Mouse (Mus musculus) lung, postnatal 10 days (tissue): Measurements from ENCODE around the gene Irs2.

Source experiments
- DNase-seq: peaks from one replicate; pipeline ENCODE4 v3.0.0; 2021

The Irs2 gene

DNA sequence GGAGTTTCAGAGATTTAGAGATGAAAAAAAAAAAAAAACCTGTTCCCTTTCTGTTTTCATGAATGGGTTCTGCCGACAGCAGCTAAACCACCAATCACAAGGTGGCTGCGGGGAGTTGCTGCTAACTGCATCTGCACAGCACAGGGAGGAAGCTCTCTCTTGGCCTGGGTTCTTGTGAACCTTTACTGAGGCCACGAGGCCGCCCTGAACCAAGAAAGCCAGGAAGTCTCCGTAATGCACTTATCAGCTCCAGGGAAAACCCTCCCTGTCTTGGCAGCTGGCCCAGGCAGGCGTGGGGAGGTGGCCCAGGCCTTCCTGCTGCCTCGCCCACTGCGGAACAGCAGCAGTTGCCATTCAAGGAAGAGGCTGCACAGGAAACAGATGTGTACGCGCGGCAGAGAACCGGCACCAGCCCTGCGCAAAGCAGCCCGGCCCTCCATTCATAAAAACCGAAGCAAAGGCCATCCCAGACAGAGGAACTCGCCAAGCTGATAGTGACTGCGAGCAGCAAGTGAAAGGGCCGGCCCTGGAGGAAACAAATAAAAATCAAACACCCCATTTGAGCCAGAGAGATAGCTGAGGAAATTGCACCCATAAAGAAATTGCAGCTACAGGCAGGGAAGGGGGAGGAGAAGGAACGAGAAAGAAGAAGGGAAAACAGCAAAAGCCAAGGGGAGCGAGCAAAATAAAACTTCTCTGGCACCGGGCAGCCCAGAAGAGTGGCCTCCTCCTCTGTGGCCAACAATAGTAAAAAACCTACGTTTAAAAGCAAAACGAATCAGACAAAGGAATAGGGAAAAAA, 62.1 kb downstream of the Irs2 start:
- DNase-seq: peak; percentile 98

DNA sequence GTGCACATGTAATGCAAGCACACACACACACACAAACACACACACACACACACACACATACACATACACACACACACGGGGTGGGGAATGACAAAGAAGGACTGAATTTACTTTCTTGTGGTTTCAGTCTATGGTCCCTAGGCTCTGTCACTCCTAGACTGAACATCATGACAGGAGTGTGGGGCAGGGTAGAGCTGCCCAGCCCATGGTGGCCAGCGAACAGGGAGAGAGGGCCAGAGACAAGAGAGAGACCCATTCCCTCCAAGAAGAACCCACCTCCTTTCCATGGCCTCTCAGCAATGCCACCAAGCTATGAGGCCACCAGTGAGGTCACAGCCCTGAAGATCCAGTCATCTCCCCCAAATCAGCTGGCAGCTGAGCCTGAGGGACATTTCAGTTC, 62.8 kb downstream of the Irs2 start:
- no peak for DNase-seq

DNA sequence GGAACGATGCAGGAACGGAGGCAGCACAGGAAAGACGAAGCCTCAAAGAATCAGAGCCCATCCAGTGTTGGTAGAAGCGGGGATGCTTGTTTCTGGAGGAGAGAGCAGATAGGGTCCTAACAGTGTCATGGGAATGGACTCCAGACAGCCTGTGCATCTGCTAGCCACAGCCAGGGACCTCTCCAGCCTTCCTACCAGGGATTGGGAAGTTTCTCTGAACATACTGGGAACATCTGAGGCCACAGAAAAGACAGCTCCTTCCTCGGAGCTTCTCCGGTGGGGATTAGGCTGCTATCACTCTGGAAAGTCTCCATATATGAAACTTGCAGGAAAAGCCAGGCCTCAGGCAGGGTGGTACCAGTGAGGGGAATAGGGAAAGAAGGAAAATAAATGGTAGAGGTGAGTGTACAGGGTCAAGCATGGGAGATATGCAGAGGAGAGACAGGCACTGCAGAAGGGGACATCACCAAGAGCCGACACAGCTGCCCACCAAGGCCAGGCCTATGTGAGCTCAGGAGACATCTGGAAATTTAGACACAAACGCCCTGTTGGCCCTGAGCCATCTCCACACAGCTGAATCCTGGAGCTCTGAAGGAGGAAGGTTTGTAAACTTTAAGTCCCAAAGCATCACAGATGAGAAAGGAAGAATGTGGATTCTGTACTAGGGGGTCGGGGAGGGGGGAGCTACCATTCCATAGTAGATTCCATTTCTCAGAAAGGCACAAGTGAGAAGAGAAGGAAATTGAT, 64.8 kb downstream of the Irs2 start:
- no peak for DNase-seq

DNA sequence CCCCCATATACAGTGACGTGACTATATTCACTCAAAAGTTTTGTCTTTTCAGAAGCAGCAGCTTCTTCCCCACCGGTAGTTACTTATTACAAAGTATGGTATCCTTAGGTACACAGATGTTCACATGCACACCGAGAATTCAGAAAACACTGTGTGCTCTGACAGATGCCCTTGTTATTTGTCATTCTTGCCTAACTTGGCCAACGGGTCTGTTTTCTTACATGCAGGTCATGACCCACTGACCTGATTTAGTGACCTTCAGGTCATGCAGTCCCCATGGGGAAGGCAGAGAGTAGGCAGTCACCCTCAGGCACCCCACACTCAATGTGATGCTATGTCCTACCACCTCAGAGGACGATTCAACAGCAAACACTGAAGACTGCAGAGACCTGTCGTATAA, 68.4 kb downstream of the Irs2 start:
- no peak for DNase-seq

DNA sequence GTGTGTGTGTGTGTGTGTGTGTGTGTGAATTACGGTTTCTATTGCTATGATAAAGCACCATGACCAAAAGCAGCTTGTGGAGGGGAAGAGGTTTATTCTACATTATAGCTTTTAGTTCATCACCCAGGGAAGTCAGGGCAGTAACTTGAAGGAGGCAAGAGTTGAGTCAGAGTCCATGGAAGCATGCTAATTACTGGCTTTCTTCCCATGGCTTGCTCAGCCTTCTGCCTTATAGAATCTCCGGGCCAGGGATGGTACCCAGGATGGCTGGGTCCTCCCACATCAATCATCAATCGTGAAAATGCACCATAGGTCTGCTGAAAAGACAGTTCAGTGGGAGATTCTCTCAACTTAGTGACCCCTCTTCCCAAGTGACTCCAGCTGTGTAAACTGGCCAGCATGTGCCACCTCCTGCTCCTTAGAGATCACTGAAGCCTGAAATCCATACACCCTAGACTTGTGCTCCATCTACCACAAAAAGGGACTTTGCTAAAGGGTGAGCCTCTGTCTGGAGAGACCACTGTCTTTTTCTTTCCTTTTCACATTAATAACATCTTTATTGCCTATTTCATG, 69.0 kb downstream of the Irs2 start:
- no peak for DNase-seq

DNA sequence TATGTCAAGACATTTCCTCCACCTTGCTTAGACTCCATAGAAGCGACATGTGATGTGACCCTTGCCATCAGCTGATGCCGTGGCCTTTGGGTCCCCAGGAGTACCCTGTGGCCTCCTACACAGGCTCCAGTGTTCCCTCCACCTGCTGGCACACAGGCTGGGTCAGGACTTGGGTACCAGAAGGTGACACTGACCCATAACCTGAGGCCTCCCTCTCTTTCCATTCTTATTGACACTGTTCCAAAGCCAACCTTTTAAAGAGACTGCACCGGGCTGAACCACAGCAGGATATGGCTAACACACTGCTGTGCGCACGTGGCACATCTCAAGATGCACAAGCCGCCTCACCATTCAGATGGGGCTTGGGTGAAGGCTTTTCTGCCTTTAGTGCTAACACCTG, 70.0 kb downstream of the Irs2 start:
- DNase-seq: no peak

DNA sequence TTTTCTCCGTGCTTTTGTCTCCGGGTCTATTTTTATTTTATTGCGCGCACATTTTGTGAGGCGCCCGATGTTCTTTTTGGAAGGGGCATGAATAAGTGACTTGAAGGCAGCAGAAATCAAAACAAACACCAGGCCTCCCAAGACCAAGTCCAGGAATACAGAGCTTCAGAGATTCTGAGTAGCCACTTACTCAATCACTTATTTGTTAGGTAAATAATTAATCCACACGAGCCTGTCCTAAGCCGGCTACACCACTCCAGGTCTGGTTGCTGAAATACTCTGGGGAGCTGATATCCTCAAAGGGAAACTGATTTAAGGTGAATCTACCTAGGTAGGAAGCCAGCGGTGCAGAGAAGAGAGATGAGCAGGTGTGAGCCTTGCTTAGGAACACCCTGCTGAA, 71.6 kb downstream of the Irs2 start:
- no peak for DNase-seq

DNA sequence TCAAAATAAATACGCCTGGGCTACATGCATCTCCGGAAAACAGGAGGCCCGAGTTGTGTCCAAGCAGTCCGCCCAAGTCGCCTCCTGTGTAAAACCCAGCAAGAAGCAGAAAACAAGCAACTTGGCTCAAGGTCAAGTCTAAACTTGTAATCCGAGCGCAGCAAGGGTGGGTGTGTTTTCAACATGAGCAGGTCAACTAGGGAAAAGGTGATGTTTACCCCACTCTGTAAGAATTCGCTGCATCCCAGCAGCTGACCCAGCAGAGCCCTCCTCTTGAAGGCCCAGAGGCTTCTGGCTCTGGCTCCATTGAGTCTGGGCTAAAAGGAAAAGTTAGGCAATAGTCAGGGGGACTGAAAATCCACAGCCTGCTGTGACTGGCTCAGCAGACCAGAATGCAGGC, 73.0 kb downstream of the Irs2 start:
- DNase-seq: peak; percentile 33
